Mouse (Mus musculus): ENCODE measurements around the gene Olfr117.
"Not testable (repeated sequence)": the region's sequence is repeated elsewhere in the genome, so short reads cannot be mapped to it uniquely, and the experiment has no call there.

The Olfr117 gene

DNA sequence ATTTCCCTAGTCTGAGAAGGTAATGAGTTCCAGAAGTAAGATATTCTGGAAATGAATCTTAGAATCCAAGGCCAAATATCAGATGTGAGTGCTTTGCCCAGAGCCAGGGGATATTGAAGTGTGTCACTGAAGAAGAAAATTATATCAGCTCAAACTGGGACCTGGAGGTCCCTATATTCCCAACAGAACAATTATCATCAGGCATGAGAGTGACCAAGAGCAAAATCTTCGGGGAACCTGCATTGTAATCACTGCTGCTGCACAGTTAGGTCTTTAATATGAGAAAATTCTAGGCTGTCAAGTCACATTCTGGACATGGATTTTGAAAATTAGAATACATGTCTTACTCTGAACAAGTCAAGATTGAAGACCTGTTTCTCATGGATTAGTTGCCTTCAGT lies at the start of gene Olfr117:
Gene Olfr117 (minus strand): TSS at position 101 of the 400 bp plus-strand sequence.
- no peak for DNase-seq

DNA sequence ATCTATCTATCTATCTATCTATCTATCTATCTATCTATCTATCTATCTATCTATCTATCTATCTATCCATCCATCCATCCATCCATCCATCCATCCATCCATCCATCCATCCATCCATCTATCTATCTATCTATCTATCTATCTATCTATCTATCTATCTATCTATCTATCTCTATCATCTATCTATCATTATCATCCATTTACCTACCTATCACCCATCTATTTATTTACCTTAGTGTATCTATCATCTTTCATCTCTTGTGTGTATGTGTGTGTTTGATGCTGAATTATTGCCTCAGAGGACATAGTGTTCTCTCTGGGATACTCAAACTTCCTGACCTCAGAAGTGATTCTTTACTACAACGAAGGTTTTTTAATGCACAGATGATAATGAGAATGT lies 32.7 kb upstream of the Olfr117 start, which contains the start of gene Olfr119:
Gene Olfr119 (plus strand): TSS at position 301 of the 400 bp plus-strand sequence.
- DNase-seq, result not testable (repeated sequence)

DNA sequence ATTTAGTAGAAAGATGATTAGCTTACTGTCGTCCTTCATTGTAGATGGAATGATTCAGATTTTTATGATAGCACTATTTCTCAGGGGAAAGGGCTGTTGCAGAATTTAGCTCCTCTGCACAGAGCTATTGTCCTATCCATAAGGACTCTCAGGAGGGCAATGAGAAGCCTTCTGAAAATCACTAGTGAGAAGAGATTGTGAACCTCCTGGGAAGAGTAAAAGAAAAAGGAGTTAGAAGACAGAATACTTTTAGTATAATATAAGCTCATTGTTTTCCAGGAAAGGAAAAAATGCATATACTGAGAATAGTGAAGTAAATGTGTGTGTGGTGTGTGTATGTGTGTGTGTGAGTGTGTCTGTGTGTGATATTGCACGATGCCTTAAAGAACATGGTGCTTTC lies 3.1 kb upstream of the Olfr117 start, which contains the start of gene Olfr118:
Gene Olfr118 (plus strand): TSS at position 301 of the 400 bp plus-strand sequence.
- no peak for DNase-seq

DNA sequence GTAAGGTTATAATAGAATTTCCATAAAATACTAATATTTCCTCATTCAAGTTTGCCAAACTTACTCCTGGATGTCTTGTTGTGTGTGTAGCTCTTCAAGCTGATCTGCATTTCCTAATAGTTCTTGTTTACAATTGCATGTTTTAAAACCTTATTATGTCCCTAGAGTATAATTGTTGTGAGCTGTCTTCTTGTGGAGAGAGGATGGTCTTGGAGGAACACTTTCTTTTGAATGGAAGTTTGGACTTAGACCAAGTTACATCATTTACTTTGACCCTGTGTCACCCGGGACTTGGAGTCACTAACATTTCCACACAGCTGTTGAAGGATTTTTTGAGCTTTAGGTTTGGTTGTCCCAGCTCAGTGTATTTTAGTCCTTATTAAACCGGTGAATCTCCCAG lies 36.6 kb downstream of the Olfr117 start, which contains the start of the genes Olfr115 and Olfr116:
Gene Olfr115 (minus strand): TSS at position 101 of the 400 bp plus-strand sequence.
Gene Olfr116 (minus strand): TSS at position 191 of the 400 bp plus-strand sequence.
- no peak for DNase-seq
